Mouse (Mus musculus) fibroblast of lung, adult 2 months (primary cell): ENCODE results near the gene Gm3371.
"Not testable (repeated sequence)": the region's sequence is repeated elsewhere in the genome, so short reads cannot be mapped to it uniquely, and the experiment has no call there.

ENCODE experiments used
- DNase-seq: peaks from one replicate; pipeline ENCODE4 v3.0.0-alpha.2; 2011; ENCODE audit warnings: low read depth

The Gm3371 gene

GRCm38 (mm10) chr14:44410588-44410987 lies at the start of gene Gm3371:
TSS of gene Gm3371 (minus strand) at chr14:44410688.
- not testable (repeated sequence) for DNase-seq

- not testable (repeated sequence) for DNase-seq
Observed at GRCm38 (mm10) chr14:44433335-44433734, 22.8 kb upstream of the Gm3371 start, which contains the start of gene Gm8232. TSS of gene Gm8232 (plus strand) at chr14:44433635.

- not testable (repeated sequence) for DNase-seq
Observed at GRCm38 (mm10) chr14:44384233-44384632, 26.3 kb downstream of the Gm3371 start.

GRCm38 (mm10) chr14:44365057-44365456 lies 45.4 kb downstream of the Gm3371 start, which contains the start of gene Gm8229:
TSS of gene Gm8229 (plus strand) at chr14:44365357.
- DNase-seq: not testable (repeated sequence)

GRCm38 (mm10) chr14:44362301-44362700 lies 48.2 kb downstream of the Gm3371 start:
- not testable (repeated sequence) for DNase-seq

- DNase-seq: not testable (repeated sequence)
Observed at GRCm38 (mm10) chr14:44361416-44361815, 49.1 kb downstream of the Gm3371 start.
